Mouse (Mus musculus): ENCODE results near the gene Cnih2. TPM values are rescaled to one million over a fixed set of nuclear protein-coding genes. Genes with fewer than 3 reads are reported as not detected.
A peak's percentile ranks its signal among the peaks of the same experiment; 100 is the strongest.

Cnih2 gene
- total RNA-seq, 2 experiments from 2014 or later = 614 to 642 TPM

- peak; percentile 68 for TF ChIP-seq CTCF (conservative IDR thresholded peaks at IDR 0.05)
- DNase-seq (ENCODE audit: low spot score in 2 of 2) = peak; percentile 70 to 76
- Histone ChIP-seq H3K27ac (peak overlapping the region; percentile 98), H3K4me3 (peak overlapping the region; percentile 26)
Measured at GRCm38 (mm10) chr19:5048138-5049056, 49.9 kb downstream of the Cnih2 start.

- no peak overlapping the region for H3K4me3 ChIP-seq
- H3K27ac ChIP-seq = peak overlapping the region; percentile 98; the same call in 1 of the 2 replicates
- TF ChIP-seq CTCF (conservative IDR thresholded peaks at IDR 0.05) = no peak
- peak in 1 of 2 experiments; percentile 0 for DNase-seq (ENCODE audit: low spot score in 2 of 2)
Measured at GRCm38 (mm10) chr19:5045531-5045930, 52.8 kb downstream of the Cnih2 start.

Other genes with a start within 250 kb of the Cnih2 start
- 100 to 1,000 TPM; 108 to 114 TPM for gene Ctsf, start 243.4 kb downstream of the Cnih2 start, total RNA-seq (2021)
- 1 to 10 TPM in 1 of 2 experiments, under 1 TPM in 1; 0.82 to 1.5 TPM for gene Actn3, start 220.6 kb downstream of the Cnih2 start, total RNA-seq (2021)
- 10 to 100 TPM; 26.3 to 27.3 TPM for gene Zdhhc24, start 219.9 kb downstream of the Cnih2 start, total RNA-seq (2021)
- gene Bbs1, start 191.9 kb downstream of the Cnih2 start, total RNA-seq (2021) = 10 to 100 TPM; 35.9 to 46.3 TPM
- 10 to 100 TPM; 36.6 to 44.2 TPM for gene Dpp3, start 170.2 kb downstream of the Cnih2 start, total RNA-seq (2021)
- gene Peli3, start 155.4 kb downstream of the Cnih2 start, total RNA-seq (2021) = 10 to 100 TPM; 21.4 to 21.9 TPM
- gene Mrpl11, start 136.4 kb downstream of the Cnih2 start, total RNA-seq (2021) = 10 to 100 TPM; 58.8 to 62.8 TPM
- gene Npas4, start 108.2 kb downstream of the Cnih2 start, total RNA-seq (2021) = 10 to 100 TPM in 1 of 2 experiments, 1 to 10 TPM in 1; 6.4 to 11.2 TPM
- 10 to 100 TPM; 16.2 to 16.7 TPM for gene Slc29a2, start 74.7 kb downstream of the Cnih2 start, total RNA-seq (2021)
- 100 to 1,000 TPM; 112 to 130 TPM for gene B4gat1, start 59.7 kb downstream of the Cnih2 start, total RNA-seq (2021)
- gene AC124502.3, start 59.6 kb downstream of the Cnih2 start, total RNA-seq (2021) = 1 to 10 TPM; 4.1 to 7.6 TPM
- 10 to 100 TPM; 21.4 to 25.3 TPM for gene Brms1, start 57.2 kb downstream of the Cnih2 start, total RNA-seq (2021)
- 100 to 1,000 TPM; 117 to 119 TPM for gene Rin1, start 48.0 kb downstream of the Cnih2 start, total RNA-seq (2021)
- 1 to 10 TPM; 3.2 to 3.9 TPM for gene Cd248, start 30.4 kb downstream of the Cnih2 start, total RNA-seq (2021)
- 100 to 1,000 TPM; 112 to 114 TPM for gene Tmem151a, start 13.0 kb downstream of the Cnih2 start, total RNA-seq (2021)
- 10 to 100 TPM; 23.3 to 23.5 TPM for gene Yif1a, start 10.0 kb downstream of the Cnih2 start, total RNA-seq (2021)
- gene Rab1b, start 8.6 kb upstream of the Cnih2 start, total RNA-seq (2021) = 100 to 1,000 TPM; 156 to 169 TPM
- 100 to 1,000 TPM; 223 to 231 TPM for gene Klc2, start 20.0 kb upstream of the Cnih2 start, total RNA-seq (2021)
- 10 to 100 TPM; 56.4 to 57.4 TPM for gene Pacs1, start 174.6 kb upstream of the Cnih2 start, total RNA-seq (2021)
- 100 to 1,000 TPM; 214 to 219 TPM for gene Sf3b2, start 196.9 kb upstream of the Cnih2 start, total RNA-seq (2021)
- 100 to 1,000 TPM; 106 to 109 TPM for gene Gal3st3, start 199.8 kb upstream of the Cnih2 start, total RNA-seq (2021)
- gene Catsper1, start 237.2 kb upstream of the Cnih2 start, total RNA-seq (2021) = not detected